In genomic region chr4:93344357-93344756, GRCm38 (mm10) we compare ENCODE assay signal across 28 mouse cellular contexts. TPM values are rescaled to one million over a fixed set of nuclear protein-coding genes. Genes with fewer than 3 reads are reported as not detected.
DNase-seq lines count a peak whose midpoint lies in the region; ATAC-seq and TF ChIP-seq lines count a peak whose summit lies in the region.
"Had no signal": no experiment of that assay in that cellular context is flagged by ENCODE, and none has a peak within 500 bp of the region (broad histone marks: within the 10 kb centered on the region; RNA-seq: fewer than 3 reads in every experiment).

No protein-coding gene starts in this region.

- H3K36me3 ChIP-seq in stomach, postnatal 0 days (ENCODE audit: control insufficient read depth, insufficient read depth, low read length): no peaks in the 10 kb centered on the region
- H3K36me3 ChIP-seq: embryonic facial prominence, embryonic 10.5 days; embryonic facial prominence, embryonic 13.5 days; heart, embryonic 10.5 days; heart, embryonic 13.5 days; hindbrain, embryonic 12.5 days; hindbrain, embryonic 15.5 days had no signal

- DNase-seq in MEL-GATA-1-ER (ENCODE audit: extremely low read depth, low read depth): peak; percentile 37
- no peak for DNase-seq in stomach, postnatal 0 days (ENCODE audit: low spot score)
- DNase-seq in left cerebral cortex, adult 18-20 months (ENCODE audit: low spot score in 2 of 2): no peak
- no peak for DNase-seq in frontal cortex, postnatal 36 days (ENCODE audit: low spot score in 2 of 2)
- DNase-seq: adrenal gland, adult 2 months; adrenal gland, postnatal 14 days; cerebellum, adult 11 months; cerebellum, adult 2 months; cerebellum, adult 9-11 months; cerebellum, postnatal 25 days; embryo, embryonic 11 days; gastrocnemius, adult 2 months; gastrocnemius, postnatal 25 days; heart, adult 2 months; heart, postnatal 14 days; heart, postnatal 4 days had no signal

- H3K9me3 ChIP-seq in stomach, postnatal 0 days (ENCODE audit: control insufficient read depth, low read length): no peaks in the 10 kb centered on the region
- H3K9me3 ChIP-seq: embryonic facial prominence, embryonic 10.5 days; embryonic facial prominence, embryonic 13.5 days; forebrain, embryonic 13.5 days; heart, embryonic 10.5 days; heart, embryonic 13.5 days; hindbrain, embryonic 12.5 days; hindbrain, embryonic 15.5 days had no signal

- TF ChIP-seq CTCF in stomach, postnatal 0 days (IDR thresholded peaks at IDR 0.05; ENCODE audit: low read depth): no peak

- H3K4me3 ChIP-seq in stomach, postnatal 0 days (ENCODE audit: low read depth, low read length): no peak overlapping the region
- H3K4me3 ChIP-seq: embryonic facial prominence, embryonic 10.5 days; embryonic facial prominence, embryonic 13.5 days; erythroblast, embryonic 14.5 days; forebrain, embryonic 13.5 days; gastrocnemius, adult 2 months; heart, adult 2 months; heart, embryonic 10.5 days; heart, embryonic 13.5 days; hindbrain, embryonic 12.5 days; hindbrain, embryonic 15.5 days had no signal

- no peak overlapping the region for H3K9ac ChIP-seq in stomach, postnatal 0 days (ENCODE audit: low read length)
- H3K9ac ChIP-seq: embryonic facial prominence, embryonic 13.5 days; forebrain, embryonic 13.5 days; heart, embryonic 13.5 days; hindbrain, embryonic 12.5 days; hindbrain, embryonic 15.5 days had no signal

- peak; percentile 51 to 75; a peak in 3 of 4 replicates for ATAC-seq in hematopoietic stem cell, adult 5-6 weeks (replicated peaks in 1 of 2; ENCODE audit: insufficient read depth in 1 of 2, low FRiP score in 2 of 2, low TSS enrichment in 1 of 2, low read depth in 1 of 2, poor library complexity in 2 of 2, severe bottlenecking in 2 of 2)
- ATAC-seq in megakaryocyte-erythroid progenitor cell, adult 5-6 weeks (replicated peaks; ENCODE audit: low FRiP score, low TSS enrichment, poor library complexity, severe bottlenecking): peak; percentile 68; the same call in 1 of the 2 replicates
- ATAC-seq in stomach, postnatal 0 days (ENCODE audit: low FRiP score, low TSS enrichment): no peak
- ATAC-seq: CD4-positive, CD25-positive, alpha-beta regulatory T cell, adult 4 months; forebrain, embryonic 13.5 days; forebrain, embryonic 16.5 days had no signal

- no peaks in the 10 kb centered on the region for H3K27me3 ChIP-seq in stomach, postnatal 0 days (ENCODE audit: control insufficient read depth, insufficient read depth, low read length)
- H3K27me3 ChIP-seq: embryonic facial prominence, embryonic 13.5 days; forebrain, embryonic 13.5 days; heart, embryonic 13.5 days; hindbrain, embryonic 12.5 days; hindbrain, embryonic 15.5 days had no signal

- H3K4me1 ChIP-seq in stomach, postnatal 0 days (replicated peaks; ENCODE audit: control insufficient read depth, insufficient read depth): no peaks in the 10 kb centered on the region
- H3K4me1 ChIP-seq: embryonic facial prominence, embryonic 10.5 days; embryonic facial prominence, embryonic 13.5 days; forebrain, embryonic 13.5 days; heart, embryonic 10.5 days; heart, embryonic 13.5 days; hindbrain, embryonic 12.5 days; hindbrain, embryonic 15.5 days had no signal

- H3K4me2 ChIP-seq in stomach, postnatal 0 days (replicated peaks; ENCODE audit: low read depth): no peak overlapping the region
- H3K4me2 ChIP-seq: embryonic facial prominence, embryonic 13.5 days; forebrain, embryonic 13.5 days; heart, embryonic 13.5 days; hindbrain, embryonic 12.5 days; hindbrain, embryonic 15.5 days had no signal

- H3K27ac ChIP-seq in stomach, postnatal 0 days (replicated peaks): no peak overlapping the region
- H3K27ac ChIP-seq: embryonic facial prominence, embryonic 10.5 days; embryonic facial prominence, embryonic 13.5 days; forebrain, embryonic 13.5 days; gastrocnemius, adult 2 months; heart, adult 2 months; heart, embryonic 10.5 days; heart, embryonic 13.5 days; hindbrain, embryonic 12.5 days; hindbrain, embryonic 15.5 days had no signal

- TF ChIP-seq EP300 in stomach, postnatal 0 days (optimal IDR thresholded peaks at IDR 0.05): no peak

- WGBS in stomach, postnatal 0 days: 91% methylated on average over 2 of the region's 2 CpGs

RNA-seq across cellular contexts. Expression of gene Tusc1, which starts 9.0 kb away (rescaled TPM):
- total RNA-seq in hematopoietic stem cell, adult 5-6 weeks (2017): 3.1 and 6.1 TPM in 2 replicates
- 10.8 and 14.0 TPM in 2 replicates for total RNA-seq in megakaryocyte-erythroid progenitor cell, adult 5-6 weeks (2014; fragmentation: Nextera tagmentation)
- 2.6 and 7.6 TPM in 2 replicates for total RNA-seq in megakaryocyte-erythroid progenitor cell, adult 5-6 weeks (2017)
- 5.1 and 7.2 TPM in 2 replicates for polyA plus RNA-seq in stomach, postnatal 0 days (2015; fragmentation: Nextera tagmentation; extraction: Ambion mirVana)
- total RNA-seq in left cerebral cortex, adult 18-20 months (2021): 1 to 10 TPM; 9.2 to 9.9 TPM
- polyA plus RNA-seq: CD4-positive, CD25-positive, alpha-beta regulatory T cell, adult 4 months had no signal
